Mouse (Mus musculus) kidney, postnatal 0 days (tissue): Measurements from ENCODE around the gene Vgll4. TPM values are rescaled to one million over a fixed set of nuclear protein-coding genes. Genes with fewer than 3 reads are reported as not detected.
A peak's percentile ranks its signal among the peaks of the same experiment; 100 is the strongest.
"Not testable (repeated sequence)": the region's sequence is repeated elsewhere in the genome, so short reads cannot be mapped to it uniquely, and the experiment has no call there.

ENCODE experiments used
- ATAC-seq: fragments of 200-750 bp; cut with Nextera tagmentation; replicated peaks from 2 replicates; pipeline ENCODE4 v1.8.0; 2017; ENCODE audit warnings: low read depth, moderate number of reproducible peaks, moderate TSS enrichment, moderate library complexity; ENCODE audit not compliant: low FRiP score
- DNase-seq: peaks from one replicate; pipeline ENCODE4 v3.0.0-alpha.2; 2016; ENCODE audit warnings: low spot score
- H3K27ac ChIP-seq: fragments of 300-500 bp; sonication (generic); 2 replicates; pipeline ENCODE4 v1.5.1; 2014; ENCODE audit warnings: mild to moderate bottlenecking
- H3K27me3 ChIP-seq: fragments of 300-500 bp; sonication (generic); 2 replicates; pipeline ENCODE4 v1.6.1; 2014; ENCODE audit warnings: low read length, mixed read lengths; ENCODE audit not compliant: insufficient read depth
- H3K36me3 ChIP-seq: fragments of 300-500 bp; sonication (generic); 2 replicates; pipeline ENCODE4 v1.6.1; 2014; ENCODE audit warnings: low read length, mixed read lengths; ENCODE audit not compliant: insufficient read depth
- H3K4me1 ChIP-seq: fragments of 300-500 bp; sonication (generic); replicated peaks from 2 replicates; pipeline ENCODE4 v1.6.1; 2014; ENCODE audit warnings: antibody characterized with exemption, low read length, mixed read lengths; ENCODE audit not compliant: insufficient read depth
- H3K4me2 ChIP-seq: fragments of 300-500 bp; sonication (generic); 2 replicates; pipeline ENCODE4 v1.6.1; 2014; ENCODE audit warnings: mild to moderate bottlenecking, low read length, moderate library complexity, mixed read lengths
- H3K4me3 ChIP-seq: fragments of 300-500 bp; sonication (generic); replicated peaks from 2 replicates; pipeline ENCODE4 v1.5.1; 2014; ENCODE audit warnings: low read depth, low read length
- H3K9ac ChIP-seq: fragments of 300-500 bp; sonication (generic); 2 replicates; pipeline ENCODE4 v1.6.1; 2014; ENCODE audit warnings: low read depth, low read length
- H3K9me3 ChIP-seq: fragments of 300-500 bp; sonication (generic); replicated peaks from 2 replicates; pipeline ENCODE4 v1.6.1; 2016; ENCODE audit warnings: low read length, inconsistent platforms, mixed read lengths
- CTCF ChIP-seq: IDR thresholded peaks from 2 replicates; pipeline ENCODE4 v1.5.1; 2016; ENCODE audit warnings: antibody characterized with exemption, low read depth, mild to moderate bottlenecking, moderate library complexity
- WGBS: fragments of 180-500 bp; shearing (Covaris S2); extraction: QIAGEN DNeasy Blood & Tissue Kit; methylation state at CpG from one replicate; pipeline ENCODE4 v1.1.7; 2014; 5-methylcytosine and 5-hydroxymethylcytosine counted together
- polyA plus RNA-seq: library from polyadenylated mRNA; unstranded; fragments of >200 nt; fragmentation: Nextera tagmentation; extraction: Ambion mirVana; gene quantifications from 2 replicates; pipeline ENCODE4 v1.2.1, GENCODE M21; 2015

Gene Vgll4
- polyA plus RNA-seq, 1 experiment from 2014 or later, result 97.2 TPM

GRCm38 (mm10) chr6:114925196-114925595 is 44.6 kb downstream of the Vgll4 start:
- H3K27me3 ChIP-seq, result no peaks in the 10 kb centered on the region
- 84% methylated on average over 4 of the region's 4 CpGs for WGBS
- no peaks in the 10 kb centered on the region for H3K9me3 ChIP-seq
- no peak overlapping the region for H3K9ac ChIP-seq
- H3K4me3 ChIP-seq, result no peak overlapping the region
- H3K4me2 ChIP-seq, result no peak overlapping the region
- no peak for ATAC-seq
- H3K36me3 ChIP-seq, result no peaks in the 10 kb centered on the region
- no peak overlapping the region for H3K27ac ChIP-seq
- no peak for TF ChIP-seq CTCF
- DNase-seq, result no peak
- peaks cover 7% of the 10 kb centered on the region; the same call in 1 of the 2 replicates for H3K4me1 ChIP-seq

DNA sequence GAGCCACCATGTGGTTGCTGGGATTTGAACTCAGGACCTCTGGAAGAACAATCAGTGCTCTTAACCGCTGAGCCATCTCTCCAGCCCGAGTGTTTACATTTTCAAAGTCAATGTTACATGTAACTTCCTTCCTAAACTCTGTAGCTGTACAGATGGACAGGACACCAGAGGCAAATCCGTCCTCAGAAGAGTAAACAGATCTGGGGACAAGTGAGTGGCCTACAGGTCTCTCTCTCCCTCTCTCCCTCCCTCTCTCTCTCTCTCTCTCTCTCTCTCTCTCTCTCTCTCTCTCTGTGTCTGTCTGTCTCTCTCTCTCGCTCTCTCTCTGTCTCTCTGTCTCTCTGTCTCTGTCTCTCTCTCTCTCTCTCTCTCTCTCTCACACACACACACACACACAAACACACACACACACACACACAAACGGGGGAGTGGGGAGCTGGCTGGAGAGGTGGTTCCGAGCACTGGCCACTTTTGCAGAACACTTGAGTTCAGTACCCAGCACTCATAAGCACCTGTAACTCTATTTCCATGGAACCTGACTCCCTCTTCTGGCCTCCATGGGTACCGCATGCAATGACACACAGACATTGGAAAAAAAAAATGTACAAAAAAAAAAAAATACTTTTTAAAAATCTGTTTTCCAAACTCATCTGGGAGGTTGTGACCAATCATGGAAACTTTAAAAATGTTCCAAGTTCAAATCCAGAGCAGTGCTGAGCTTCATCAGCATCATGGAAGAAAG is 47.3 kb downstream of the Vgll4 start:
- peak; percentile 61 for TF ChIP-seq CTCF
- not testable (repeated sequence) for H3K27me3 ChIP-seq, ATAC-seq, H3K9ac ChIP-seq, H3K9me3 ChIP-seq, H3K4me2 ChIP-seq, H3K27ac ChIP-seq, DNase-seq, H3K4me3 ChIP-seq, H3K36me3 ChIP-seq
- H3K4me1 ChIP-seq, result peaks cover 22% of the 10 kb centered on the region
- 72% methylated on average over 7 of the region's 7 CpGs for WGBS

DNA sequence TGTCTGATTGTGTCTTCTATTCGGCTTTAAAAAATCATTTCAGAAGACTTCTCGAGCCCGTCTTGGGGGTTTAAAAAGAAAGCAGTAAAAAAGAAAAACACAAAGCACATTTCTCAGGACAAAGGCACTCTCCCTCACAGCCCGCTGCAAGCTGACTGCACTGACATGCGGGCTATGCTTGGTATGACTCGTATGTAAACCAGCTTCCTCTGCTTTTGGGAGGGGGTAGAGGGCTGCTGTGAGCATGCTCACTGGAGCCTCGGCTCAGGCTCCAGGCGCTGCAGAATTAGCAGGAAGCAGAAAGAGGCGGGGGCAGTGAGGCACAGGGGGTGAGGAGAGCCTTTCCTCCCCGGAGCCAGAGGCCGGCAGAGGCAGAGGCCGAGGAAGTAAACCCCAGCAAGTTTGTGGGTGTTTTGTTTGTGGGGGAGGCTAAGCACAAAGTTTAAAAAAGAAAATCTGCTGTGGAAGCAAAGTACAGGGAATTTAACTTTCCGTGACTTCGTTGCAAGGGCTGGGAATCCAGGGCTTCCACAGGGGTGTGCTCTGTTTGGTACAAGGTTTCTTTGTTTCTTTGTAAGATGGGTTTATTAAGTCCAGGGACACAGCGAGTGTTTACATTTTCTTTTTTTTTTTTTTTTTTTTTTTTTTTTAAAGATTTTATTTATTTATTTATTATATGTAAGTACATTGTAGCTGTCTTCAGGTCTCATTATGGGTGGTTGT is 48.0 kb downstream of the Vgll4 start:
- peak overlapping the region; percentile 78 for H3K4me2 ChIP-seq
- H3K9me3 ChIP-seq, result no peaks in the 10 kb centered on the region
- 2% methylated on average over 15 of the region's 15 CpGs for WGBS
- H3K4me1 ChIP-seq, result peaks cover 29% of the 10 kb centered on the region
- no peak; the same call in 1 of the 2 replicates for TF ChIP-seq CTCF
- H3K27ac ChIP-seq, result peak overlapping the region; percentile 90
- DNase-seq, result peak; percentile 98
- H3K4me3 ChIP-seq, result peak overlapping the region; percentile 77
- peak overlapping the region; percentile 83 for H3K9ac ChIP-seq
- H3K36me3 ChIP-seq, result no peaks in the 10 kb centered on the region
- ATAC-seq, result peak; percentile 89
- no peaks in the 10 kb centered on the region for H3K27me3 ChIP-seq

DNA sequence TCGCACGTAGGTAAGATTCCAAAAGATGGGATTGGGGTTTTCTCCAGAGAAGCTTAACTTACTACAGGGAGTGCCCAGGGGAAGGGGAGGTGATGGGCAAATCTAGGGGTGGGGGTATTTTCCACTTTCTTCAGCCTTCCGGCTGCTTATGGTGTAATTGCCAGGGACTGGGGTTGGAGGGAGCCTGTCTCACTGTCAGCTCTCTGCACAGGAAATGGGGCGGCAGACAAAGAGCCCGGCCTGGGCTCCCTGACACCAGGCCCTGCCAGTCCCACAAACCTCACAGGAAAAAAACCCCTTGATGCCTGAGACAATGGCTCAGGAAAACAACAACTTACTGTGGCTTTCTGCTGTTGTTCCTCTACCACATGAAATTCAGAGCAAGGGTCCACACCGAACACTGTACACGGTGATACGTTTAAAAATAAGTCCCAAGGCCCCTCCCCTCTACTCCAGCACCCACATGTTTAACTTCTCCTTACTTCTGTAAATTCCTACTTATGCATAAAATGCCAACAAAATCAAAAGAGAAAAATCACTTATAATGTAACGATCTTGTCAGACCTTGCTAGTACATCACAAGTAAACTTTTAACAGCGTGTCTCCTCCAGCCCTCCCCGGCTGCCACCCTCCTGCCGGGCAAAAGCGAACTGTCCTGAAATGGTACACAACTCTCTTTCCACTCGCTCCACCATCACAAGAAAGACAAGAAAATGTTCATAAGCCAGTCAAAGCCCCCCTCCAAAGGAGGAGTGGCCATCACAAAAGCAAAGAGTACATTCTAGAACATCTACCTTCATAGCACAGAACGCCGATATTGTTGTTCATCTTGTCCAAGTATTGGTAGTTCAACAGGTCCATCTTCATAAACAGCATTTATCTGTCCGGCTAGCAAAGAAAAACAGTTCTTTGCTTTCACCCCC is 49.0 kb downstream of the Vgll4 start:
- TF ChIP-seq CTCF, result no peak
- no peak for ATAC-seq
- H3K27ac ChIP-seq, result peak overlapping the region; percentile 90
- under 1% methylated on average over 17 of the region's 17 CpGs for WGBS
- no peaks in the 10 kb centered on the region for H3K36me3 ChIP-seq
- DNase-seq, result peak; percentile 82
- H3K4me2 ChIP-seq, result peak overlapping the region; percentile 78
- no peaks in the 10 kb centered on the region for H3K27me3 ChIP-seq
- peak overlapping the region; percentile 83 for H3K9ac ChIP-seq
- no peaks in the 10 kb centered on the region for H3K9me3 ChIP-seq
- peak overlapping the region; percentile 77 for H3K4me3 ChIP-seq
- H3K4me1 ChIP-seq, result peaks cover 38% of the 10 kb centered on the region

- H3K9me3 ChIP-seq, result no peaks in the 10 kb centered on the region
- WGBS, result 3% methylated on average over 9 of the region's 9 CpGs
- peak overlapping the region; percentile 83 for H3K9ac ChIP-seq
- peak overlapping the region; percentile 78 for H3K4me2 ChIP-seq
- no peaks in the 10 kb centered on the region for H3K27me3 ChIP-seq
- DNase-seq (no peak), ATAC-seq (no peak)
- H3K4me1 ChIP-seq, result peaks cover 47% of the 10 kb centered on the region
- H3K27ac ChIP-seq, result peak overlapping the region; percentile 90
- no peaks in the 10 kb centered on the region for H3K36me3 ChIP-seq
- TF ChIP-seq CTCF, result peak; percentile 25; the same call in 1 of the 2 replicates
- H3K4me3 ChIP-seq, result peak overlapping the region; percentile 77
Measured at GRCm38 (mm10) chr6:114919670-114920313, 50.0 kb downstream of the Vgll4 start.
